Mouse (Mus musculus) CH12.LX (cell line): ENCODE results near the gene Klhl42. TPM values are rescaled to one million over a fixed set of nuclear protein-coding genes. Genes with fewer than 3 reads are reported as not detected.

Source experiments
- DNase-seq: peaks from one replicate; pipeline ENCODE4 v3.0.0-alpha.2; 2013; ENCODE audit errors: extremely low read depth
- H3K27ac ChIP-seq: 2 replicates; pipeline ENCODE4 v1.5.1; 2012; ENCODE audit warnings: low read depth, mild to moderate bottlenecking, control low read depth, moderate library complexity; ENCODE audit not compliant: insufficient read depth
- H3K27me3 ChIP-seq: replicated peaks from 2 replicates; pipeline ENCODE3; 2012; ENCODE audit warnings: inconsistent platforms
- H3K36me3 ChIP-seq, 2 experiments: replicated peaks in 1 of 2; 2 replicates each; pipeline versions ENCODE3 to v1.6.1; 2012; ENCODE audit warnings: inconsistent platforms in 1 of 2, low read length in 1 of 2, mild to moderate bottlenecking in 1 of 2, mixed read lengths in 1 of 2, moderate library complexity in 1 of 2; ENCODE audit not compliant: control insufficient read depth in 1 of 2, insufficient read depth in 1 of 2
- H3K4me1 ChIP-seq, 2 experiments: 2 replicates each; pipeline ENCODE4 v1.6.1; 2012; ENCODE audit warnings: inconsistent platforms in 1 of 2, moderate library complexity in 1 of 2; ENCODE audit not compliant: insufficient read depth in 2 of 2, control insufficient read depth in 1 of 2
- H3K4me2 ChIP-seq: 2 replicates; pipeline ENCODE4 v1.6.1; 2012; ENCODE audit warnings: low read depth, mild to moderate bottlenecking, control low read depth; ENCODE audit not compliant: poor library complexity, insufficient read depth, severe bottlenecking
- H3K4me3 ChIP-seq, 3 experiments: fragments of 150-350 bp in 1 of 3; sonication (generic) in 1 of 3; replicated peaks in 1 of 3; 2 replicates each; pipeline versions ENCODE3 to v1.5.1; 2011 to 2012; ENCODE audit warnings: low read depth in 2 of 3, low read length in 2 of 3, mild to moderate bottlenecking in 2 of 3, moderate library complexity in 2 of 3, control low read depth in 1 of 3, improper control_type of control experiment in 1 of 3, inconsistent platforms in 1 of 3, mixed read lengths in 1 of 3; ENCODE audit not compliant: poor library complexity in 1 of 3
- H3K79me2 ChIP-seq: replicated peaks from 2 replicates; pipeline ENCODE4 v1.6.1; 2012; ENCODE audit warnings: mild to moderate bottlenecking, moderate library complexity; ENCODE audit not compliant: control insufficient read depth, poor library complexity, insufficient read depth, severe bottlenecking; ENCODE audit errors: extremely low read depth
- H3K9ac ChIP-seq: 2 replicates; pipeline ENCODE4 v1.6.1; 2012; ENCODE audit warnings: low read depth, mild to moderate bottlenecking, control low read depth, moderate library complexity; ENCODE audit not compliant: insufficient read depth
- H3K9me3 ChIP-seq: replicated peaks from 2 replicates; pipeline ENCODE3; 2012; ENCODE audit warnings: low read length, inconsistent platforms, mixed read lengths
- BHLHE40 ChIP-seq: IDR thresholded peaks from 2 replicates; pipeline ENCODE4 v1.6.1; 2011; ENCODE audit warnings: mild to moderate bottlenecking, low read depth, low read length, improper control_type of control experiment
- CHD1 ChIP-seq: IDR thresholded peaks from 2 replicates; pipeline ENCODE4 v1.6.1; 2012; ENCODE audit warnings: low read depth, low read length, improper control_type of control experiment, inconsistent platforms
- CTCF ChIP-seq, 2 experiments: IDR thresholded peaks in 1 of 2; conservative IDR thresholded peaks in 1 of 2; 2 replicates each; pipeline ENCODE4 v1.5.1; 2011 to 2012; ENCODE audit warnings: low read depth in 2 of 2, low read length in 2 of 2, improper control_type of control experiment in 1 of 2, inconsistent platforms in 1 of 2, mild to moderate bottlenecking in 1 of 2, moderate library complexity in 1 of 2
- EP300 ChIP-seq: IDR thresholded peaks from 2 replicates; pipeline ENCODE4 v1.6.1; 2011; ENCODE audit warnings: low read length, improper control_type of control experiment
- GABPA ChIP-seq: IDR thresholded peaks from 2 replicates; pipeline ENCODE4 v1.6.1; 2012; ENCODE audit warnings: low read depth, low read length, improper control_type of control experiment, inconsistent platforms; ENCODE audit not compliant: insufficient replicate concordance
- IRF4 ChIP-seq: IDR thresholded peaks from 2 replicates; pipeline ENCODE4 v1.6.1; 2014; ENCODE audit warnings: low read depth, mild to moderate bottlenecking, inconsistent platforms, low read length, improper control_type of control experiment
- JUN ChIP-seq: IDR thresholded peaks from 2 replicates; pipeline ENCODE4 v1.6.1; 2011; ENCODE audit warnings: low read depth, mild to moderate bottlenecking, low read length, improper control_type of control experiment, moderate library complexity; ENCODE audit not compliant: insufficient read depth
- KAT2A ChIP-seq: IDR thresholded peaks from 2 replicates; pipeline ENCODE4 v1.6.1; 2012; ENCODE audit warnings: low read length, improper control_type of control experiment, inconsistent platforms; ENCODE audit not compliant: insufficient replicate concordance
- MAFK ChIP-seq: IDR thresholded peaks from 2 replicates; pipeline ENCODE4 v1.6.1; 2011; ENCODE audit warnings: low read length, improper control_type of control experiment; ENCODE audit not compliant: insufficient replicate concordance
- MEF2A ChIP-seq: IDR thresholded peaks from 2 replicates; pipeline ENCODE4 v1.6.1; 2014; ENCODE audit warnings: low read depth, mild to moderate bottlenecking, inconsistent platforms, low read length, improper control_type of control experiment, borderline replicate concordance
- MXI1 ChIP-seq: IDR thresholded peaks from 2 replicates; pipeline ENCODE4 v1.6.1; 2011; ENCODE audit warnings: mild to moderate bottlenecking, low read depth, low read length, improper control_type of control experiment
- NELFE ChIP-seq: IDR thresholded peaks from 2 replicates; pipeline ENCODE4 v1.6.1; 2011; ENCODE audit warnings: low read depth, low read length, improper control_type of control experiment
- NRF1 ChIP-seq: IDR thresholded peaks from 2 replicates; pipeline ENCODE4 v1.6.1; 2014; ENCODE audit warnings: low read depth, mild to moderate bottlenecking, inconsistent platforms, low read length, improper control_type of control experiment, moderate library complexity
- RCOR1 ChIP-seq: conservative IDR thresholded peaks from 2 replicates; pipeline ENCODE4 v1.6.1; 2012; ENCODE audit warnings: low read depth, mild to moderate bottlenecking, inconsistent platforms, low read length, improper control_type of control experiment
- SIN3A ChIP-seq: IDR thresholded peaks from 2 replicates; pipeline ENCODE4 v1.6.1; 2012; ENCODE audit warnings: low read length, improper control_type of control experiment, inconsistent platforms
- SMC3 ChIP-seq: IDR thresholded peaks from 2 replicates; pipeline ENCODE4 v1.6.1; 2011; ENCODE audit warnings: low read depth, low read length, improper control_type of control experiment
- TBP ChIP-seq: conservative IDR thresholded peaks from 2 replicates; pipeline ENCODE4 v1.6.1; 2011; ENCODE audit warnings: low read depth, low read length, improper control_type of control experiment
- TCF12 ChIP-seq: IDR thresholded peaks from 2 replicates; pipeline ENCODE4 v1.6.1; 2014; ENCODE audit warnings: low read depth, mild to moderate bottlenecking, inconsistent platforms, low read length, improper control_type of control experiment
- UBTF ChIP-seq: IDR thresholded peaks from 2 replicates; pipeline ENCODE4 v1.6.1; 2012; ENCODE audit warnings: low read depth, mild to moderate bottlenecking, inconsistent platforms, low read length, improper control_type of control experiment, moderate library complexity
- USF2 ChIP-seq: conservative IDR thresholded peaks from 2 replicates; pipeline ENCODE4 v1.6.1; 2011; ENCODE audit warnings: low read depth, low read length, improper control_type of control experiment
- ZC3H11A ChIP-seq: IDR thresholded peaks from 2 replicates; pipeline ENCODE4 v1.6.1; 2012; ENCODE audit warnings: low read depth, mild to moderate bottlenecking, inconsistent platforms, low read length, improper control_type of control experiment
- ZKSCAN1 ChIP-seq: IDR thresholded peaks from 2 replicates; pipeline ENCODE4 v1.6.1; 2012; ENCODE audit warnings: low read depth, inconsistent platforms, low read length, improper control_type of control experiment, borderline replicate concordance
- ZMIZ1 ChIP-seq: IDR thresholded peaks from 2 replicates; pipeline ENCODE4 v1.6.1; 2012; ENCODE audit warnings: low read depth, mild to moderate bottlenecking, inconsistent platforms, low read length, improper control_type of control experiment
- ZNF384 ChIP-seq: IDR thresholded peaks from 2 replicates; pipeline ENCODE4 v1.6.1; 2012; ENCODE audit warnings: low read depth, low read length, improper control_type of control experiment, inconsistent platforms
- dilution Hi-C: fragments of 300-500 bp; cut with MboI; formaldehyde crosslinking; loops from 2 replicates; pipeline ENCODE4 v1.14.3; 2020; ENCODE audit warnings: low sequenced_read_pairs; ENCODE audit not compliant: extremely low pct_unique_long_range_greater_than_20kb, extremely low pct_ligation_motif_present
- in situ Hi-C: fragments of 300-500 bp; cut with MboI; formaldehyde crosslinking; loops from 3 replicates; pipeline ENCODE4 v1.14.3; 2019; ENCODE audit warnings: low sequenced_read_pairs, low pct_ligation_motif_present, low pct_unique_long_range_greater_than_20kb, mixed read lengths
- polyA plus RNA-seq: library from polyadenylated mRNA; unstranded; fragments of >175 nt; gene quantifications from 2 replicates; pipeline ENCODE4 v1.2.1, GENCODE M21; 2012; ENCODE audit warnings: low read depth; ENCODE audit not compliant: insufficient read length
- total RNA-seq, 2 experiments: library from RNA; depleted of rRNA; stranded (reverse); fragments of 300-350 nt in 1 of 2; fragments of >200 nt in 1 of 2; gene quantifications; 2 replicates each; pipeline ENCODE4 v1.2.3; 2012 to 2014

Klhl42 gene
- total and polyA plus RNA-seq, 3 experiments = 2.7 to 7.4 (median 3.6) TPM

DNA sequence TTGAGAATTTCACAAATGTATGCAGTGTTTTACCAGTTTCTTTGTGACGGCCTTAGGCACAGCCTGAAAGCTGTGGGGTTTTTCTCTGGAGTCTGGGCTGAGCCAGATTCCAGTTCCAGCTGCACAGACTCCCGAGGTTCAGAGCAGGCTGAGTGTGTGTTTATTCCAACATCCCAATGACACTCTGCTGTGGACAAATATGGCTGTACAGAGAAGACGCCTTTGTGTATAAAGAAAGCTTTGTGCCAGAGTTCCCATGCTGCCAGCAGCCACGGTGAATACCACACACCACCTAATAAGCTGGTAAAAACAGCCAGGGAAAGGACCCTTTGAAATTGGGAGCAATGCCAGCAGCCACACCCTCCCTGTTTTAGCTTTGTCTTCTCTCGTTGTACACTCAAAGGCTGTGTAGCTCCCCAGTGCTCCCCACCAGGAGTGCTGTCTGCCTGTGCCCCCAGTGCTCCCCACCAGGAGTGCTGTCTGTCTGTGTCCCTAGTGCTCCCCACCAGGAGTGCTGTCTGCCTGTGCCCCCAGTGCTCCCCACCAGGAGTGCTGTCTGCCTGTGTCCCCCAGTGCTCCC, 15.3 kb upstream of the Klhl42 start:
- Histone ChIP-seq H3K4me1 (peaks cover 10 to 34% of the 10 kb centered on the region in 2 experiments), H3K27me3 (no peaks in the 10 kb centered on the region), H3K79me2 (no peaks in the 10 kb centered on the region), H3K9ac (no peak overlapping the region), H3K4me2 (no peak overlapping the region), H3K36me3 (peaks cover 22 to 52% of the 10 kb centered on the region in 2 experiments), H3K9me3 (no peaks in the 10 kb centered on the region), H3K27ac (no peak overlapping the region), H3K4me3 (no peak overlapping the region)
- TF ChIP-seq ZMIZ1 = no peak
- no peak for TF ChIP-seq MXI1
- no peak for TF ChIP-seq ZNF384
- TF ChIP-seq NRF1 = no peak
- TF ChIP-seq TBP = no peak
- TF ChIP-seq UBTF = no peak
- TF ChIP-seq SIN3A = no peak
- TF ChIP-seq MEF2A = no peak
- TF ChIP-seq ZC3H11A = no peak
- TF ChIP-seq KAT2A = no peak
- no peak for TF ChIP-seq MAFK
- no peak for TF ChIP-seq EP300
- no peak for TF ChIP-seq JUN
- no peak for TF ChIP-seq ZKSCAN1
- TF ChIP-seq BHLHE40 = no peak
- dilution Hi-C loops = no loop called here
- in situ Hi-C loops = no loop called here
- DNase-seq = no peak

DNA sequence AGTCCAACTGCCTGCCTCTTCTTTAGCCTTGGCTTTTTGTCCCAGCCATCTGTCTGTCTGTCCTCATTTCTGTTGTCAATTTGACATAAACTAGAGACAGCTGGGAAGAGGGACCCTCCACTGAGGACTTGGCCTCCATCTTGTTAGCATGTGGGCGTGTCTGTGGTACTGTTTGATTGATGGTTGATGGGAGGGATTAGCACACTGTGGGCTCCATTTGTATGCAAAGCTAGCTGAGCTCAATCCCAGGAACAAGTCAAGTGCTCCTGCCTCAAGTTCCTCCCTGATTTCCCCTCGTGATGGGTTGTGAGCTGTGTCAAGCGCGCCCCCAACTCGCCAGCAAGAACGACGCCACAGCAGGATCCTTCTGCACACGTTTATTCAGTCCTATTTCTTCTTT, 14.3 kb upstream of the Klhl42 start:
- no peak overlapping the region for H3K9ac ChIP-seq
- H3K79me2 ChIP-seq = no peaks in the 10 kb centered on the region
- dilution Hi-C loops = no loop called here
- H3K4me2 ChIP-seq = no peak overlapping the region
- DNase-seq = no peak
- H3K4me3 ChIP-seq = no peak overlapping the region
- H3K4me1 ChIP-seq = peaks cover 10 to 32% of the 10 kb centered on the region in 2 experiments
- H3K27ac ChIP-seq = no peak overlapping the region
- H3K36me3 ChIP-seq = peaks cover 15 to 43% of the 10 kb centered on the region in 2 experiments
- H3K9me3 ChIP-seq = no peaks in the 10 kb centered on the region
- no peak for TF ChIP-seq SMC3
- TF ChIP-seq CTCF (conservative IDR thresholded peaks at IDR 0.05 in 1 of 2, IDR thresholded peaks at IDR 0.05 in 1 of 2; ENCODE audit: low read depth in 2 of 2, low read length in 2 of 2) = no peak
- TF ChIP-seq GABPA = no peak
- no peak for TF ChIP-seq MEF2A
- no peak for TF ChIP-seq TCF12
- no peak for TF ChIP-seq MXI1
- TF ChIP-seq ZMIZ1 = no peak
- no peak for TF ChIP-seq CHD1
- TF ChIP-seq USF2 = no peak
- no peak for TF ChIP-seq NELFE
- TF ChIP-seq RCOR1 = no peak
- no peak for TF ChIP-seq UBTF
- TF ChIP-seq BHLHE40 = no peak
- no peak for TF ChIP-seq EP300
- no peak for TF ChIP-seq IRF4
- TF ChIP-seq, all 38 proteins: peak for 0
- in situ Hi-C loops = no loop called here
- no peaks in the 10 kb centered on the region for H3K27me3 ChIP-seq
